ENCODE assay signal across 1 mouse cellular context in the genomic region with DNA sequence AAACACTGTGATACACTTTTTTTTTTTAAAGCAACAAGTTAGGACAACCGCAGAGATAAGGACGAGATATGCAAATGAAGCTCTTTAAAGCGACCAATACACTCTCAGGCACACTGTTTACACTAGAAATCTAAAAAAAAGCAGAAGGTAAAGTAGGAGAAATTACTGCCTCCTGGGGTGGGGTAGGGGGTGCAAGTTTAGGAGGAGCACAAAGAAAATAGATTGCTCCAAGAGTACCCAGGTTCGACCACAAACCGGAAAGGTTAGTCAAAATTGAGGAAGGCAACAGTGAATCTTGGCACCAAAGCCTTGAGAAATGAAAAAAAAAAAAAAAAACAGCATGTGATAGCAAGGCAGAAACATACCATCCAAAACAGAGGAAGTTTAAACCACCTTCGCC.
TF ChIP-seq lines count a peak whose summit lies in the region.

No protein-coding gene starts in this region.

TF ChIP-seq in MEL, 35 proteins besides CTCF, POLR2A, EP300 and RAD21 (continued from another document):
- TF ChIP-seq NRF1 (IDR thresholded peaks at IDR 0.05; ENCODE audit: insufficient read depth, low read depth, low read length, poor library complexity, severe bottlenecking) (no peak), CHD2 (IDR thresholded peaks at IDR 0.05; ENCODE audit: low read length) (no peak), ETS1 (IDR thresholded peaks at IDR 0.05; ENCODE audit: low read depth, low read length) (no peak), POLR2AphosphoS2 (IDR thresholded peaks at IDR 0.05; ENCODE audit: low read length) (no peak), MEF2A (IDR thresholded peaks at IDR 0.05; ENCODE audit: extremely low read depth, insufficient replicate concordance, low read depth, low read length, poor library complexity, severe bottlenecking) (no peak)
